Mouse (Mus musculus): Measurements from ENCODE around the gene Emp3.
"Not testable (repeated sequence)": the region's sequence is repeated elsewhere in the genome, so short reads cannot be mapped to it uniquely, and the experiment has no call there.

Emp3 gene

DNA sequence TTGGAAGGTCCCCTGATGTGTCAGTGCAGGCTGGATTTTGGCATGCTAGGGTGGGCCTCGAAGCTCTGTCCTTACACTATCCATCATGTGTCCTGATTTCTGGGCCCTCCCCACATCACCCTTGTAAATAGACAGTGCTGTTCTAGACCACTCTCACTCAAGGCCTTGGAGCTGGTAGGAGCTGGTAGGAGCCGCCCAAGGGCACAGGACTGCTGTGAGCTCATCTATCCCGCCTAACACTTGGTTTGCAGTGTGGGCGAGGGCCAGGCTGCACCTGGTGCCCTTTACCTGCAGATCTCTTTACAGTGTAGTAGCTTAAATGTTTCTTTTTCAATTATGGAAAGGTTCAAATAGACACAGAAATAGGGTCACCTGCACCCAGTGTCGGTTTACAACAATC is 6.2 kb downstream of the Emp3 start:
- no peak for DNase-seq

DNA sequence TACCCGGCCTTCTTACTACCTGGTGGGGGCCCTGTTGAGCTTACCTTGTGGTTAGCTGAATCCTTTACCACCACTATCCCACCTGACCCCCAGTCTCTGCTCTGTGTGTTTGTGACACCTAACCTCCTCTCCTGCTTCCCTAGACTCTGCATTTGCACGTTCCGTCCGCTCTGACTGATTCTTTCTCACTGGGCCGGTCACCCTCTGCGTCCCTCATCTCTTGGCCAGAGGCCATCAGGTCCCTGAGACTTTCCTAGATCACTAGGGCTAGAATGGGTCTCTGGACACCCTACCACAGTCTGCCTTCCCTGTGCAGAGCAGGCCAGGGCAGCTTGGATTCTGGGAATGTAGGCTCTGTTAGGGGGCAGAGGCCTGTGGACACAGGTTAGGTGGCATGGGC is 7.1 kb downstream of the Emp3 start:
- no peak for DNase-seq

DNA sequence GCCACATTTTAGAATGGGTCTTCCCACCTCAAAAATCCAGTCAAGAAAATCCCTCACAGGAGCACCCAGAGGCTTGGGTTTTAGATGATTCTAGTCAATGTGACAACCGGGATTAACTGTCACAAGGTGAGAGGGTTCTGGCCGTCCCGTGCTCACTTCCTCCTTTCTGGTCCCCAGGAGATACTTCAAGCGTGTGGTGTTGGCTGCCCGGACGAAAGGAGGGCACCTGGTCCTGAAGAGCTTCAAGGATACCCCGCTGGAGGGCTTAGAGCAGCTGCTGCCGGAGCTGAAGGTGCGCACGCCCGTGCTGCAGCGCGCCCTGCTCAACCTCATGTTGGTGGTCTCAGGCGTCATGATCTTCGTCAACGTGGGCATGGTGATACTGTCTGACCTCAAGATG is 12.1 kb downstream of the Emp3 start:
- DNase-seq = no peak

DNA sequence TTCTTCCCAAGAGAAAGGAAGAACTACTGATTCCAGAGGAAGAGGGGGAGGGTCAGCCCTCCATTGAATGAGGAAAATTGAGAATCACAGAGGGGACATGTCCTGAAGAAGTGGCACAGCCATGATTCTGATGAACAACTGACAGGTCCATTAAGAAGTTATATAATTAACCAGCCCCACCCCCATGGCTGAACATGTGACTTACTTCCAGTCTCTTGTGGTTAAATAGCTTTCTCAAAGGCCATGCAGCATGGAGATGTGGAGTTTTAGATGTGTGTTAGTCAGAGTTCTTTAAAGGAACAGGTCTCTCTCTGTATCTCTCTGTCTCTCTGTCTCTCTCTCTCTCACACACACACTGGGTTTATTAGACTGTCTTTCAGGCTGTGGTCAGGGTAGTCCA is 12.8 kb downstream of the Emp3 start:
- peak in 1 of 2 experiments; percentile 58 for DNase-seq

DNA sequence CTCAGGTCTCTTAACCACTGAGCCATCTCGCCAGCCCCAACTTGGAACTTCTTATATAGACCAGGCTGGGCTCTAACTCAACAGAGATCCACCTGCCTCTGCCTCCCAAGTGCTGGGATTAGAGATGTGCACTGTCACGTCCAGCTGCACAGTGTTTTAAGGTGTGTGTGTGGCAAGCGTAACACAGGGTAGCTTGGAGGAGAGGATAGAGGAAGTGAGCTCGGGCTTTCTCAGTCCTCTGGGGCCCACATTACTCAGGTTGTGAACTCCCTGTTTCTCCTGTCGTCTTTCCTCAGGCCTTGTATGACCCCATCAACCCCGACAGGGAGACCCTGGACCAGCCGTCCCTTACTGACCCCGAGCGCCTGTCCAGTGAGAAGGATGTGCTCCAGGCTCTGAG is 14.6 kb downstream of the Emp3 start:
- no peak for DNase-seq

DNA sequence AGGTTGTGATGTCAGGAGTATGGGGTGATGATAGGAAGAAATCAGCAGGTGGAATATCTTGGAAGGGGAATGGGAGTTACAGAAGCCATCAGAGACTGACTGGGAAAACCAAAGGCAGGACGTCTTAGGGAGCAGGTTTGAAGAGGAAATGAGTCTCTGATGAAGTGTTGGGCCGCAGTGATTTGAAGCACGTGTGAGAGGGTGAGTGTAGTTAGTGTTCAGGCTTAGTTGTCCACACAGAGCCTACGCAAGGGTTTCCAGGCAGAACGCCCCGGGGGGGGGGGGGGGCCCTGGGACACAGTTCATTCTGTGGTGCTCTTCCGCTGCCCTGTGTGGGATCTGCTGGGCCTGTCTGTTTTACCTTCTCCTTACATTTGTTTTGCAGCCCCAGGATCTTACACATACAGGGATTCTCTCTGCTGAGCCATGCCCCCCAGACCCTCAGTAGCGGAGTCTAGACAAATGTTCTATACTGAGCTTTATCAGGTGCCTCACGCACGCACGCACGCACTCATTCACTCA is 18.7 kb downstream of the Emp3 start:
- DNase-seq = no peak

DNA sequence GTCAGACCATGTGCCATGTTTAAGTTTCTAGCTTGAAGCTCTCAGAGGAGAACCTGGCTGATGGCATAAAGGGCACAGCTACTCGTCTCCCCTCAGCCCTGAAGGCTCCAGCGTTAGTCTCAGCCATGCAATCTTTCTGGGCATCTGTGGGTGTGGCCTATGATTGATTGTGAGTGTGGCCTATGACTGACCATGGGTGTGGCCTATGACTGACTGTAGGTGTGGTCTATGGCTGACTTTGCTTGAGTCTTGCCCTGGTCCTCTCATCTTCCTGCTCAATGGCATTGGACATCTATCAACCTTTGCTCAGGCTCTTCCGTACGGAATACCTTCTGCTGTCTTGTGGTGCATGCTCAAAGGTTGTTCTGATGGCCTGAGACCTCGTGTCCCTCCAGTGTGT is 19.6 kb downstream of the Emp3 start:
- DNase-seq = peak; percentile 43 to 59

DNA sequence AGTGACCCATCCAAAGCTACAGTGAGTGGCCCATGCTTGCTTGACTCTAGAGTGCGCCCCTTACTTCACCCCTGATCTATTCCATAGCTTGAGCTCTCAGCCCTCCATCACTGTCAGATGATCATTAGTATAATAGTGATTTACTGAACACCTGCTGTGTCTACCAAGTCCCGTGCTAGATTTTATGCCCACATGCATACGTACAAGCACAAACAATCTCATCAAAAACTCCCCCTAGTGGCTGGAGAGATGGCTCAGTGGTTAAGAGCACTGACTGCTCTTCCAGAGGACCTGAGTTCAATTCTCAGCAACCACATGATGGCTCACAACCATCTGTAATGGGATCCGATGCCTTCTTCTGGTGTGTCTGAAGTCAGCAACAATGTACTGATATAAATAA is 23.1 kb downstream of the Emp3 start:
- DNase-seq = peak in 1 of 2 experiments; percentile 42

DNA sequence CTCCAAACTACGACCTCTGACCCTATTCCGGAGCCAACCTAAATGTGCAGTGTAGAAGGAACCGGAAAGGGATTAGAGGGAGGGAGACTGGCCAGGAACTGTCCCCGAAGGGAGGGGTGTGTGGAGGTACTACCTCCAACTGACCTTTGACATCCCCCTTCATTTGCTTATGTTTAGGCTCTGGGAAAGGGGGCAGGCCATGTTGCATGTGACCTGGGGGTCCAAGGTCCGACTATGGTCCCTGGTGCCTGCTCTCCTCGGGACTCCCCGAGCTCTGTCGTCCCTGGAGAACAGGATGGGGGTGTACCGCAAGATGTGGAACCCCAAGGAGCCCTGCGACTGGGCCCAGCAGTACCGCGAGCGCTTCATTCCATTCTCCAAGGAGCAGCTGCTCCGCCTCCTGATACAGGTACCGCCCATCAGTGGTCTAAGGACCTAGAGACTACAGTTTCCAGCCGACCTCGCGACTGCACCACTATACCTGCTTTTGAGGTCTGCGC is 23.9 kb downstream of the Emp3 start:
- peak; percentile 72 to 90 for DNase-seq

DNA sequence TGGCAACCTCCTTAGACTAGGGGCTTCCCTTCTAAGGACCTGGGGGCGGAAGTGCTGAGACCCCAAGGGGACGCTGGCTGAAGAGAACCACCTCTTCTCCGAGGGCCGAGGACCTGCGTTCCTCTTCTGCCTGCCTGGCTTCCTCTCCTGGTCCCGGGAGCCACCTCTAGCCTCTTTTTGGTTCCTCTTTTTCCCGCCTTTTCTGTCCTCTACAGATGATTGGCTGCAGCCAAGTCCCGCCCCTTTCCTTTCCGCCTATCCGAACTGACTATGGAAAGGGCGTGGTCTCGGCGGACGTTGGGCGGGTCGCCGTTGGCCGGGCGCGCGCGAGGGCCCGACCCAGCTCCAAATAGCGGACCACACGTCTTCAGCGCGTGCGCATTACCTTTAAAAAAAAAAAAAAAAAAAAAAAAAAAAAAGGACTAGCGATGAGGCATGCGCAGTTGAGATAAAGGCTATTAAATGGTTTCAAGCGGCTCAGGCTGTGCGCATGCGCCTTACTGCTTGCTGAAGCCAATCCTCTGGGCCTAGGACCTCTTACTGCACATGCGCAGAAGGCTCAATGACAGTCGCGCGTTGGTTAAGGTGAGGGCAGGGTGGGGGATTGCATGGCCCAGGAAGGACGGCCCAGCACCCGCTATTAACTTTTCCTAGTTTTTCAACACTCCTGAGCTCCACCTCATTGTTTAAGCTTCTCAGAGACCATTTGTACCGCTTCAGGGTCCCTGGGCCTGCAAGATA is 24.5 kb downstream of the Emp3 start, which contains the start of the genes Syngr4 and Tmem143:
Syngr4 (minus strand) TSS at position 198 of the 741 bp plus-strand sequence.
Tmem143 (plus strand) TSS at position 425 of the 741 bp plus-strand sequence.
- peak; percentile 97 to 99 for DNase-seq

DNA sequence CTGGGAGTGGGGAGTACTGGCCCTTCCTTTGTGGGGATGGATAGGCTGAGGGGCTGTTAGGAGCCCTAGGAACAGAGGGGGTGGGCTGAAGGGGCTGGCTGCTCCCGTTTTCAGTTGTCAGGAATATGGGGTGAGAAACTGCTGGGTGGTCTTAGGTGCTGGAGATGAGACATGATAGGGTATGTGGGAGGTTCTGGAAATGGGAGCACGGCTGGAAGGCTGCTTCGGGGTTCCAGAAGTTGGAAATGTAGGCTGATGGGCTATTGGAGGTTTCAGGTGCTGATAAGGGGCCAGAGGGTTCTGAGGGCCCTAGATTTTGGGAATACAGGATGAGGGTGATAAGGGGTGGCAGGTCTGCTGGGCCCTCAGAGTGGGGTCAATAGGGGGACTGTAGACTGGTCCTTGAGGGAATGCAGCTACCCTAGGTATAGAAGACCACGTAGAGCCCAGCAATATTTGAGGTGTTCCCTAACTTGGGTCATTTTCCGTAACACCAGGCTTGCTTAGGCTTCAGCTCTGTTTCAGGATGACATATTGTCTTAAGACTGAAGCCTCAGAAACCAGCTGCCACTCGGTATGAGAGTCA is 25.2 kb downstream of the Emp3 start:
- no peak for DNase-seq

DNA sequence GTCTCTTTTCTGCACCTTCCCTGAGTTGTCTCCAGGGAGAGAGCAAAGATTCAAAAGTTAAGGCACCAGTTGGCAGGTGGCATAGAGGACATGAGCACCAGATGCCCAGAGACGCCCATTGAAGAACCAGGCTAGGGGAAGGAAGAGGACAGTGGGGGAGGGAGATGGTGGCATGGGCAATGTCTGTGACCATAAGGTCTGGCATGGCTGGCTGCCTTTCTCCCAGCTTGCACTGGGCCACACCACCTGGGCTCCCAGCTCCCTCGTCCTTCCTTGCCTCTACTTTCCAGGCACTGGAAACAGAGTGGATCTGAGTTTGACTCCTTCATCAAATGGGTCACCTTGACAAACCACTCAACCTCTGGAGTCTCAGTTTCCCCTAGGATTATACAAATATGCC is 28.6 kb downstream of the Emp3 start:
- no peak for DNase-seq

DNA sequence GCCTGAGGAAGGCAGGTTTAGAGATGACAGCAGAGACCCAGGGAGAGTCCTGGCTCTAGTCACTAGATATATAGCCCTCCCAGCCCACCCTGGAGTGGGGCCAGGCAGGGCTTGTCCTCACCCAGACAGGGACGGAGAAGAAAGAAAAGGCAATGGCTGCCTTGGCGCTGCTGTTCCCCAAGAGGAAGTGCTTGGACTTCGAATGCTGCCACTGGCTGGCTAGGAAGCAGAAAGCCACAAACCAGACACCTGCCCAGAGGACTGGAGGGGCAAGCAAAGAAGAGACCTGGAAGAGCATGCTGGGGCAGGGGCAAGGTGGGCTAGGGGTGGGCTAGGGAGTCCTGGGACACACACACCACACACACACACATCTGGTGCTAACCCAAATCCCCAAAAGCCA is 34.0 kb downstream of the Emp3 start:
- DNase-seq = no peak

DNA sequence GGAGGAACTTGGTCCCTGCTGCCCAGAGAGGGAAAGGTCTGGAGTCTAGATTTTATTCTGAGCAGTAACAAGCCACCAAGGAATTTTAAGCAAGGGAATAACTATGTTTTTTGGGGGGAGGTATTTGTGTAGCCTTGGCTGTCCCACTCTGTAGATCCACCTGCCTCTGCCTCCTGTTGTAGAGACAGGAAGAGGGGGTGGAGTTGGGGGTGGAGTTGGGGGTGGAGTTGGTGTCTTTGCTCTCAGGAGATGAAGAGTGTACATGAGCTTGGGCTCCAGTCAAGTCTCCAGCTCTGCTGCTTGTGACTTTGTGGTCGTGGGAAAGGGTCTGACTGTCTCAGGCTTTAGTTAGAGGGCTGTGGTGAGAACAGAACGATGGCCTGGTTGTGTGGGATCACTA is 40.2 kb downstream of the Emp3 start:
- no peak for DNase-seq

DNA sequence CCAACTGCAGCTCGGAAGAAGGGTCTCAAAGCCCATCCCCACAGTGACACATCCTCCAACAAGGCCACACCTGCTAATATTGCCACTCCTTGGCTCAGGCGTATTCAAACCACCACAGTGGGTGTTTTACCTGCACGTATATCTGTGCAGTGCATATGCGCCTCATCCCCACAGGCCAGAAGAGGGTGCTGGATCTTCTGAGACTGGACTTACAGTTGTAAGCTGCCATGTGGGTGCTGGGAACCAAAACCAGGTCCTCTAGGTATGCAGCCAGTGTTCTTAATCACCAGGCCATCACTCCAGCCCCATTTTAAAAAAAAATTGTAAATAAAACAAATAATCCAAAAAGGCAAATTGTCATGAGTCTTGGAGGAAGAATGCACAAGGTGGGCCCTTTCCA is 40.7 kb downstream of the Emp3 start:
- DNase-seq = no peak

DNA sequence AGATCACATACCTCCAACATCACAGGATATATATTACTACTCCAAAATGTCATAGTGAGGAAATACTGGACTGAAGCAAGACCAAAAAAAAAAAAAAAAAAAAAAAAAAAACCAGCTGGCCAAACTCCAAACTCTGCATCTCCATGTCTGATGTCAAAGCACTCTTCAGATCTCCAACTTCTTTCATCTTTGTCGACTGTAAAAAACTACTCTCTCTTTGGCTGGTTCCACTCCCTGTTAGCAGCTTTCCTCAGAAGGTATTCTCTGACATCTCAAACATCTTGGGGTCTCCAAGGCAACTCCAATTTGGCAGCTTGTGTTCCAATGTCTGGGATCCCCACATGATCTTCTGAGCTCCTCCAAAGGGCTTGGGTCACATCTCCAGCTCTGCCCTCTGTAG is 42.9 kb downstream of the Emp3 start, which contains the start of gene Grin2d:
Grin2d (minus strand) TSS at position 101 of the 400 bp plus-strand sequence.
- not testable (repeated sequence) for DNase-seq

DNA sequence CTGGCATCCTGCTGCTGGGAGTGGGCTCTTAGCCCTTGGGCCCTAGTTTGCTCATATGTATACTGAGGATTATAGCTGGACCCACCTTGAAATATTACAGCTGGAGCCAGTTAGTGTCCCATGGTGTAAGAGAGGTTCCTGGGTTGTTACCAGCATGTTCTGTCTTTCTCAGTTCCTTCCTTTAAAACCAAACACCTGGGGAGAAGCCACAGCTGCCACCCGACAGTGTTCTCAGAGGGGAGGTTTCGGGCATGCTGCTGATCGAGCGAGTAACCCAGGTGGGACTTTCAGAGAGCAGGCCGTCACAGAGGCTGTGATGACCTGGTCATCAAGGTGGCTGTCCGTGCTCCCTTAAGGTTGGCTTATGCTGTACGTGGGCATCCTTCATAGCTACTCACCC is 44.3 kb downstream of the Emp3 start:
- no peak for DNase-seq

DNA sequence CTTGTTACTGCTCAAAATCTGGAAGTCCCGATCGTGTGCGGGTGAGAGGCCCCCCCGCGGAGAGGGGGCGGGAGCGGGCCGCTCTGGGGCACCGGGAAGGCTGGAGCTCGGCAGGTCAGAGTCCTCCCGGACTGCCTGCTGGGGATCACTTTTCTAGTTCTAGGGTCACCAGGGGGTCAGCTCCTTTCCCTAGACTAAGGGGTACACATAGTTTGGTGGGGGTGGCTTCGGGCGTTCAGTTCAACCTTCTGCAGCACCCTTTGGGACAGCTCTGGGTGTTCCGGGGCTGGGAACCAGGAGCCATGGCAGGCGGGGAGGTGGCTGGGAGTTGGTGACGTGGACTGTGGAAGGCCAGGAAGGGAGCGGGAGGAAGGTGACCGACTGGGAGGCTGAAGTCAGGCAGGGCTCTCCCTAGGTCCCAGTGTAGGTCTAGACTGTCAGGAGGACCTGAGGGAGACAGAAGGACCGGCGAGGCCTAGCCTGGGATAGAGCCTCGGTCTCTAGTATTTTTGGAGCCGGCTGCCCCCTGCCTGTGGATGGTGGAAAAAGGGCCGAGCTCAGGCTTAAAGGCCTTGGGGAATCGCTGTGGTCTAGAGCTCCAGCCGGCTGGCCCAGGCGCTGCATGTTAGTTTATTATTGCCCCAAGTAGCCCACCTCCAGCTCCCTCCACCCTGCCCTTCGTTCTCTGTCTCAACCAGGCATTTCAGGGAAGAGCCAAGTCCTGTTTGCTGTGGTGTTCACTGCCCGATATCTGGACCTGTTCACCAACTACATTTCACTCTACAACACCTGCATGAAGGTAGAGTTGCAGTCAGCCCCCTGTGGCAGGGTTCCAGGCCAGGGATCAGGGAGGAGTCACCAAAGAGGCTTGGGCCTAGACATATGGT is 47.9 kb downstream of the Emp3 start:
- peak; percentile 65 to 83 for DNase-seq

DNA sequence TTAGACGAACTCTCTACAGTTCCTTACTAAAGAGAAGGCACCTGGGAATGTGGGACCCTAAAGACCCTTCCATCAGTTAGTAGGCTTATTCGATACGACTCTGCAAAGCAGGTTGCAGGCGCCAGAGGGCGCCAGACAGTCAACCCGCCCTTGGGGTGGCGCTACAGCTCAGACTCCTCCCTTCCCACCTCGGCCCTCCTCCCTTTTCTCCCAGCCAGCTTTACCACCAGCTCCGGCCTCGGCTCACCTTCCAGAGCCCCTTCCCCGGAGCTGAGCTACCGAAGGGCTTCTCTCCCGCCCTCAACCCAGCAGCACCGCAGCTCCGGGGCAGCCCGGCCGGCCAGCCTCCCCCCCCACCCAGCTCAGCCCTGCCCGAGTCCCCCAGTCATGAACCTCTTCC is 48.6 kb downstream of the Emp3 start, which contains the start of gene Kdelr1:
Kdelr1 (plus strand) TSS at position 149 of the 400 bp plus-strand sequence.
- peak; percentile 92 to 93 for DNase-seq

DNA sequence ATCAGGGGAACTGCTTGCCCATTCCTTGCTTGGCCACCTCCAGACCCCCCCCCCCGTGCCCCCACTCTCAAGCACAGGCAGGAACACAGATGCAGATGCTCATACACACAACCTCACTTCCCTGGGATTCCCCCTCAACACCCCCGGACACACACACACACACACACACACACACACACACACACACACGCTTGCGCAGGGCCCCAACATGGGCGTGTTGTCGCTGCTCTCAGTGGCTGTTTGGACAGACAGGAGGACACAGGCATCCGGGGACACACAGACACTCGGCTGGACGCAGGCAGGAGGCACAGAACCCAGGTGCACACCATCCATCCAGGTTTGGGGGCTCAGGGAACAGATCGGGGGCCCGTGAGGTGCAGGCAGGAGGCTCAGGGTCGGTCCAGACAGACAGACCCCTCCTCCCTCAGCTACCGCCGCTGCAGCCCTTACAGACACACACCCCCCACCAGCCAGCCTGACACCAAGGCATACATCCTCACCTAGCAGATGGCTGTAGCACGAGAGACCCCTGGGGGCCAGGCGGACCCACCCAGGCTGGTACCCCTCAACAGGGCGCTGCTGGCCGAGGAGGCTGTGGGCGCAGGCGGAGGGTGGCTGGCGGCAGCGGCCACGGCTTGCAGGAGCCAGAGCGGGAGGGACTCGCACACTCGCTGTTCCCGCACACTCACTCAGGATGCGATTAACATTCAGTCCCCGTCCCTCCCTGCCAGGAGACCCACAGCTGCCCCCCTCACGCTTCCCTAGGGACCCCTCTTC is 50.7 kb downstream of the Emp3 start:
- no peak for DNase-seq

DNA sequence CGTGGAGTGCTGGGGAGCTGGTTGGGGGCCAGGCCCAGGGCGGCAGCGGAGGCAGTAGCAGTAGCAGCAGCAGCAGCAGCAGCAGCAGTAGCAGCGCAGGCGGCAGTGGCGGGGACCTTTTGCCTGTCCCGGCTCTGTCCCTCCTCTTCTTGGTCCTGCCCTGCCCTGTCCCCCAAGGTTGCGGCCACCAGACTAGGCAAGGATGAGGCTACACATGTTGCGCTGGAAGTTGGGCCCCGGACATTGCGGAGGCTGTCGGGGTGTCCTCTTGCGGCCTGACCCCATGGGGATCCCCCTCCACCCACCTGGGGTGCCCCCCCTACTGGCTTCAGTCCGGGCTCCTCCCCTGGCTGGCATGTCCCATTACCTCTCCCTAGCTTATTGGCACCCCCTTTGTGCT is 51.4 kb downstream of the Emp3 start:
- DNase-seq = no peak

DNA sequence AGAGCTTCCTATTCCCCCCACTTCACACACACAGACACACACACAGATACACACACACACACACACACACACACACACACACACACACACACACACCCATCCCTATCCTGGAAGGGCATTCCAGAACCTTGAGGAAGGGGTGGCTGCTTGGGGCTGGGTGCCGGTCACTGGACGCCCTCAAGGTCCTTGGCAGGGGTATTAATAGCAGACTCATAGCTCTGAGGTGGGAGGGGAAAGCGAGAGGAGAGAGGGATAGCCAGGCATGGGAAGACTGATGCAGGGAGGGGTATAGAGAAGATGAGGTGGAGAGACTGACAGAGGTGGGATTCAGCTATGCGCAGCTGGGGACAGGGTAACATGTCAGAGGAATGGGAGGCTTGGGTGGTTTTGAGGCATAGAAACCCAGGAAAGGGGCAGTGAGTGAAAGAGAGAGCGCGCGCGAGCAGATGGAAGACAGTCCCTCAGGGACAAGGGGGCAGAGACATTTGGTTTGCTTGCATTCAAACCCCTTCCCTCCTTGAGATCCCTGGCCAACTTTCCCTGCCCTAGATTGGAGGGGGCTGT is 52.0 kb downstream of the Emp3 start:
- no peak for DNase-seq

All from kidney, postnatal 25 days (tissue).